Mouse (Mus musculus) brain, embryonic 14.5 days (tissue): ENCODE results near the gene Dixdc1.

Experiments used
- CTCF ChIP-seq: fragments of 200-500 bp; IDR thresholded peaks from 2 replicates; pipeline ENCODE4 v1.5.1; 2012; ENCODE audit warnings: inconsistent platforms, mild to moderate bottlenecking, moderate library complexity, borderline replicate concordance; ENCODE audit not compliant: insufficient read depth, insufficient read length; ENCODE audit errors: extremely low read depth
- POLR2A ChIP-seq: fragments of 200-500 bp; IDR thresholded peaks from 2 replicates; pipeline ENCODE4 v1.6.1; 2012; ENCODE audit warnings: mild to moderate bottlenecking, inconsistent platforms, borderline replicate concordance; ENCODE audit not compliant: poor library complexity, insufficient read depth, insufficient read length, severe bottlenecking; ENCODE audit errors: extremely low read depth

- TF ChIP-seq POLR2A (no peak), CTCF (no peak)
Observed at GRCm38 (mm10) chr9:50732560-50732959, 6.8 kb downstream of the Dixdc1 start.
